Mouse (Mus musculus) heart, embryonic 13.5 days (tissue): Measurements from ENCODE around the gene Gga1. TPM values are rescaled to one million over a fixed set of nuclear protein-coding genes. Genes with fewer than 3 reads are reported as not detected.

Experiments
- microRNA-seq: library from miRNA; unstranded; fragments of <30 nt; microRNA quantifications from one replicate; pipeline ENCODE4, GENCODE M21; 2016
- polyA plus RNA-seq: library from polyadenylated mRNA; unstranded; fragments of >200 nt; fragmentation: Nextera tagmentation; extraction: Ambion mirVana; gene quantifications from 2 replicates; pipeline ENCODE4 v1.2.1, GENCODE M21; 2015

Gga1 gene
- polyA plus RNA-seq, 1 experiment from 2014 or later = 46.2 TPM

Small RNA genes within 50 kb of the gene (microRNA-seq; reads per million reads assigned to microRNA genes)
- not detected for gene Mir6955

Other genes with a start within 250 kb of the Gga1 start
- 0.03 TPM in 1 of 2 replicates, not detected in the other for gene Elfn2, start 158.4 kb upstream of the Gga1 start, polyA plus RNA-seq
- 13.7 and 15.8 TPM in 2 replicates for gene Mfng, start 103.7 kb upstream of the Gga1 start, polyA plus RNA-seq
- gene Card10, start 74.1 kb upstream of the Gga1 start, polyA plus RNA-seq = 5.1 and 5.3 TPM in 2 replicates
- 34.2 and 36.1 TPM in 2 replicates for gene Cdc42ep1, start 34.6 kb upstream of the Gga1 start, polyA plus RNA-seq
- 0.82 TPM in 1 of 2 replicates, not detected in the other for gene Lgals2, start 21.7 kb upstream of the Gga1 start, polyA plus RNA-seq
- gene Gm49510, start 22.5 kb downstream of the Gga1 start, polyA plus RNA-seq = 0.20 and 0.31 TPM in 2 replicates
- gene Sh3bp1, start 22.6 kb downstream of the Gga1 start, polyA plus RNA-seq = 18.8 and 19.5 TPM in 2 replicates
- gene Pdxp, start 36.7 kb downstream of the Gga1 start, polyA plus RNA-seq = 20.2 and 21.2 TPM in 2 replicates
- gene Lgals1, start 49.5 kb downstream of the Gga1 start, polyA plus RNA-seq = 798 and 814 TPM in 2 replicates
- 37.3 and 42.9 TPM in 2 replicates for gene Nol12, start 57.7 kb downstream of the Gga1 start, polyA plus RNA-seq
- gene Triobp, start 70.5 kb downstream of the Gga1 start, polyA plus RNA-seq = 45.8 and 46.8 TPM in 2 replicates
- 237 and 238 TPM in 2 replicates for gene H1f0, start 151.3 kb downstream of the Gga1 start, polyA plus RNA-seq
- gene Galr3, start 164.7 kb downstream of the Gga1 start, polyA plus RNA-seq = not detected in 2 replicates
- gene Ankrd54, start 185.7 kb downstream of the Gga1 start, polyA plus RNA-seq = 23.9 and 25.4 TPM in 2 replicates
- 154 and 160 TPM in 2 replicates for gene Eif3l, start 198.0 kb downstream of the Gga1 start, polyA plus RNA-seq
- 15.4 and 15.6 TPM in 2 replicates for gene Micall1, start 231.7 kb downstream of the Gga1 start, polyA plus RNA-seq